Mouse (Mus musculus) cerebellum, postnatal 36 days (tissue): ENCODE data around the gene Irf9.

Experiments
- DNase-seq, 2 experiments: peaks; one replicate each; pipeline ENCODE4 v3.0.0; 2021 to 2022; ENCODE audit warnings: mixed read lengths in 2 of 2

Gene Irf9

GRCm38 (mm10) chr14:55603271-55603632, at the start of gene Irf9:
Irf9 (plus strand) TSS chr14:55603571.
- DNase-seq, result no peak

DNA sequence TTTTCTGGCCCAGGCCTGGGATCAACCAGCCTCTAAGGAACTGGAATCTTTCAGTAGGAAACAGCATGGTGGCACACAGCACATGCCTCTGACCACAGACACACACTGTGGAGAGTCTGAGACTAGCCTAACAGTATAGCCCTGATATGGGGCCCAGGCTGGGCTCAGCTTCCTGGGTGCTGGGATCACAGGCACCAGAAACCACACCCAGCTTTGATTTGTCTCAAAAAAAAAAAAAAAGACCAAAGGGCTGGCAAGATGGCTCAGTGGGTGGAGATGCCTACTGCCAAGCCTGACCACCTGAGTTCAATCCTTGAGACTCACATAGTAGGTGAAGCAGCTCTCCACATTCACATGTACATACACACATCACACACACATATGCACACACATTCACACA, 48.7 kb upstream of the Irf9 start:
- no peak for DNase-seq

GRCm38 (mm10) chr14:55555788-55556187, 47.6 kb upstream of the Irf9 start:
- no peak for DNase-seq

DNA sequence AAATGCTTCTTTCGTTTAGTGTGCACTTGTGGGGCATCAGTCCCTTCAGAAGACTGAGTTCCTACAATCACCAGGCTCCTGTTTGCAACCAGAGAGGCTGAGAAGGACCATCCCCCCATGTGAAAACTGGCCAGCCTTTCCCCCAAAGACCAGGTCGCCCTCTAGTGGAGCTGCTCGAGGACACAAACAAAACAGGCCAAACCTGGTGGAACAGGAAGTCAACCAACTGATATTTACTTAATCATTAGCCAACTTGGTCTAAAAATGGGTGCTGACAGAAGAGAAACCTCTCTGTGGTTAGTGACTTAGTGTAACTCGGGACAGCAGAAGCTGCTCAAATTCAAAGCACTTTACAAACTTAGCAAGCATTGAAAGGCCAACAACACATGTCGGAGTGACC, 46.4 kb upstream of the Irf9 start:
- peak; percentile 77 to 78 for DNase-seq

DNA sequence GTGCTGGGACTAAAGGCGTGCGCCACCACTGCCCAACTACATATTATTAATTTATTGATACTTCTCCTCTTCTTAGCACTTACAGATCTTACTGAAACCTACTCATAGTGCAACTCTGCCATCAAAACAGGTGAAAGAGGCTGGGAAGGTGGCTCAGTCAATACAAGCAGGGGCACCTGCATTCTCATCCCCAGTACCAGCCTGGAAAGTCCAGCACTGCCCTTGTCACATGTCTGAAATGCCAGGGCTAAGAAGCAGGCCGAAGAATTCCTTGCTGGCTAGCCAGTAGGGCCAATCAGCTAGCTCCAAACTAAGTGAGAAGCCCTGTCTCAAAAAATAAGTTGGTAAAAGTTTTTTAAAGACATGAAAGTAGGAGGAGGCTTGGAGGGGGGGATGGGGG, 45.8 kb upstream of the Irf9 start:
- no peak for DNase-seq

DNA sequence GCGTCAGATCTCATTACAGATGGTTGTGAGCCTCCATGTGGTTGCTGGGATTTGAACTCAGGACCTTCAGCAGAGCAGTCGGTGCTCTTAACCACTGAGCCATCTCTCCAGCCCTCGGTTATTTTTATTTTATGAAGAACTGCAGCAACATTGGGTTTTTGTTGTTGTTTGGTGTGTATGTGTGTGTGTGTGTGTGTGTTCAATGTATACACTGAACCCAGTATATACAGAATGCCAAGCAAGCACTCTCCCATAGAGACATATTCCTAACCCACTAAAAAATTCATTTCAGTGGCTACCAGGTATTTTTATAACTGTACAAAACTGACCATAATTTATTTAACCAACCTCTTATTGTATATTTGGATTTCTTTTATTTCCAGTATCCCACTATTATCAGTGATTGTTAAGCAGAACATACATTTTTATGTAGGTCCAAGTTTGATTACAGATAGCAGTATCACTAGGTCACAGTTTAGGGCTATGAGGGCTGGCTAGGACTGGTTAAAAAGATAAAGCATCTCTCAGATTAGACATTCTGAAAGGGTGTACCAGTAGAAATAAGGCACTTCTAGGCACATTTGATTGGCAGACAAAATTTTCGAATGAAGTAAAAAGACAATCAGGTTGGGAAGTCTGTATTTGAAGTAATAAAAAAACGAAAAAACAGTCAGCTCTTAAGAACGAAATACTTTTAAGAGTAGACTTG, 44.5 kb upstream of the Irf9 start:
- no peak for DNase-seq

DNA sequence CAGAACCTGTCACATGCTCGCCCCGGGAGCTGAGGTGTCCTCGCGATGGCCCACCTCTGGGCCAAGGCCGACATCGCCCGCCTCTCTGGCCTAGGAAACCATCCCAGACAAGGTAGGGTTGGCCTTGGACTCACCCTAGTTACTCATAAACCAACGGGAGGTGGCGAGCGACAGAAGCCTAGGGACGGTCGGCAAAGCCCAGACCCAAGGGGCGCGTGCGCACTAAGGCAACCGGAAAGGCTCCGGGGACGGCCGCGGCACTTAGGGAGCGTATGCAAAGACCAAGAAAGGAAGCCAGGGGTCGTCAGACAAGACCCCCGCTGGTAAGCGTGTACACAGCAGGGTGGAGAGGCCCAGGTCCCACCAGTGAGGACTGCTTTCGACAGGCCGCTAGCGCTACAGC, 43.6 kb upstream of the Irf9 start, which contains the start of gene Dcaf11:
Gene Dcaf11, plus strand, starts transcription at position 208 of the 403 bp plus-strand sequence.
- DNase-seq, result peak; percentile 90 to 91

GRCm38 (mm10) chr14:55560202-55561073, 42.9 kb upstream of the Irf9 start, which contains the start of gene A730061H03Rik:
A730061H03Rik (minus strand) TSS chr14:55560406.
- DNase-seq, result peak; percentile 98

- DNase-seq, result no peak
These were observed 41.5 kb upstream of the Irf9 start for GRCm38 (mm10) chr14:55561860-55562259.

DNA sequence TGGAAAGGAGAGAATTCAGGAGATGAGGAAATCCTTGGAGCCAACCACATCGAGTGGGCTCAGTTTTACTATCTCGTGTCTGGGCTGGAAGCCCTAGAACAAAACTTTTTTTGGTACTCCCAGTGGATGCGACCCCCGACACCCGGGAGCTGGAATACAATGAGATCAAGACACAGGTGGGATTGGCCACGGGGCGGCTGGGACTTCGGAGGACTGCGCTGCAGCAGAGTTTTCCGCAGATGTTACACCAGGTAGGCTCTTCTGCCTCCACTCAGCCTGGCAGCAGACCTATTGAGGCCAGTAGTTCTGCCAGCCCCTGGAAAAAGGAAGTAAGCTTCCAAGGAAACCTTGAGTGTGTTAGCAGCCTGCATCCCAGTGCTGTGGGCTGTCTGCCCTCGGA, 40.1 kb upstream of the Irf9 start:
- DNase-seq, result no peak

DNA sequence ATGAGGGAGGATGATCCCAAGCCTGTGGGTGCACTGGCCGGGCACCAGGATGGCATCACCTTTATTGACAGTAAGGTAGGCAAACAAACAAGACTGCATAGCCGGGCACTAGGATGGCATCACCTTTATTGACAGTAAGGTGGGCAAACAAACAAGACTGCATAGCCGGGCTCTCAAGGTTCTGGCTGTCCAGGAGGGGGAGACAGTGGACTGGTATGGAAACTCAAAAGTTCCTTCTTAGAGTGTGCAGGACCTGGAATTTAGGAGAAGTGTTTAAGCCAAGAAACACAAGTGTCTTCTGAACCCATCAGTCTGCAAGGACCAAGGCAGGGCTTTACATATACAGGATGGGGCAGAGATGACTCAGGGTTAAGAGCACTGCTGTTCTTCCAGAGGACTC, 37.6 kb upstream of the Irf9 start:
- no peak for DNase-seq

GRCm38 (mm10) chr14:55567496-55567895, 35.9 kb upstream of the Irf9 start:
- DNase-seq, result no peak

DNA sequence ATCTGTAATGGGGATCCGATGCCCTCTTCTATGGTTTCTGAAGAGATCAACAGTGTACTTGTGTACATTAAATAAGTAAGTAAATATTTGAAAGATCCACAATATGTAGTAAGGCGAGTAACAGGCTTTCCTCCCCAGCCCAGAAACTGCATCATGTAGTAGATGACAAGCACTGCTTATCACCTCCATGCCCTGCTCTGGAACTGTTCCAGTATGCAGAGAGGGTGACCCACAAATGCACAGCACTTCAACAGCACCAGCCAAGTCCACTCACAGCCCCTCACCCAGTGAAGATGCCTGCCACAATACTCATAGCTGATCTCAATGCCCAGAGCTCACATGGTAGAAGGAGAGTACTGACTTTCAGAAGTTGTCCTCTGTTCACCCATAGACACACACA, 32.8 kb upstream of the Irf9 start:
- DNase-seq, result no peak

- DNase-seq, result no peak
These were observed 31.6 kb upstream of the Irf9 start for GRCm38 (mm10) chr14:55571760-55572159.

DNA sequence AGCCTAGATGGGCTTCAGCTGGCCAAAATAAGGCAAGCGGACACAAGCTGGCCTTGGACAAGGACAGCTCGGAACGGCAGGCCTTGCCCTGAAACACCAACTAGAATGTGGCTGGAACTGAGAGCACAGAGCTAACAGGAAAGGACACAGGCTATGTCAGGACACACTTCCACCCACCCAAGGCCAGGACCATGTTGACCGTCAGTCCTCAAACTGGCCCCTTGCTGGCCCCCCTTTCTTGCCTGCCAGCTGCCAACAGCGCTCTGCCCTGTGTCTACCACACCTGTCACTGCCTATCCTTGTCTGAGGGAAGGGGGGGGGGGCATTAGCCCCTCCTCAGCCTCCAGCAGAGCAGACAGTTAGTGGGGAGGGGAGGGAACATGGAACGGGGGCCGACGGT, 28.1 kb upstream of the Irf9 start, which contains the start of gene Fitm1:
Gene Fitm1, plus strand, starts transcription at position 316 of the 400 bp plus-strand sequence.
- no peak for DNase-seq

GRCm38 (mm10) chr14:55575711-55576110, 27.7 kb upstream of the Irf9 start:
- DNase-seq, result no peak

DNA sequence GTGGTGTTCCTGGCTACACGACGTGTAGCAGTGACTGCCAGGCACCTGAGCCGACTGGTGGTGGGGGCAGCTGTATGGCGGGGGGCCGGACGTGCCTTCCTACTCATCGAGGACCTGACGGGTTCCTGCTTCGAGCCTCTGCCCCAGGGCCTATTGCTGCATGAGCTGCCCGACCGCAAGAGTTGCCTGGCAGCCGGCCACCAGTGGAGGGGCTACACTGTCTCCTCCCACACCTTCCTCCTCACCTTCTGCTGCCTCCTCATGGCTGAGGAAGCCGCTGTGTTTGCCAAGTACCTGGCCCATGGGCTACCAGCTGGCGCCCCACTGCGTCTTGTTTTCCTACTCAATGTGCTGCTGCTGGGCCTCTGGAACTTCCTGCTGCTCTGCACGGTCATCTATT, 27.0 kb upstream of the Irf9 start:
- no peak for DNase-seq

GRCm38 (mm10) chr14:55577871-55578667, 25.3 kb upstream of the Irf9 start, which contains the start of gene Psme1:
Psme1 (plus strand) TSS chr14:55578123.
- DNase-seq, result peak; percentile 49 to 62

GRCm38 (mm10) chr14:55578668-55579269, 24.6 kb upstream of the Irf9 start:
- DNase-seq, result peak in 1 of 2 experiments; percentile 52

DNA sequence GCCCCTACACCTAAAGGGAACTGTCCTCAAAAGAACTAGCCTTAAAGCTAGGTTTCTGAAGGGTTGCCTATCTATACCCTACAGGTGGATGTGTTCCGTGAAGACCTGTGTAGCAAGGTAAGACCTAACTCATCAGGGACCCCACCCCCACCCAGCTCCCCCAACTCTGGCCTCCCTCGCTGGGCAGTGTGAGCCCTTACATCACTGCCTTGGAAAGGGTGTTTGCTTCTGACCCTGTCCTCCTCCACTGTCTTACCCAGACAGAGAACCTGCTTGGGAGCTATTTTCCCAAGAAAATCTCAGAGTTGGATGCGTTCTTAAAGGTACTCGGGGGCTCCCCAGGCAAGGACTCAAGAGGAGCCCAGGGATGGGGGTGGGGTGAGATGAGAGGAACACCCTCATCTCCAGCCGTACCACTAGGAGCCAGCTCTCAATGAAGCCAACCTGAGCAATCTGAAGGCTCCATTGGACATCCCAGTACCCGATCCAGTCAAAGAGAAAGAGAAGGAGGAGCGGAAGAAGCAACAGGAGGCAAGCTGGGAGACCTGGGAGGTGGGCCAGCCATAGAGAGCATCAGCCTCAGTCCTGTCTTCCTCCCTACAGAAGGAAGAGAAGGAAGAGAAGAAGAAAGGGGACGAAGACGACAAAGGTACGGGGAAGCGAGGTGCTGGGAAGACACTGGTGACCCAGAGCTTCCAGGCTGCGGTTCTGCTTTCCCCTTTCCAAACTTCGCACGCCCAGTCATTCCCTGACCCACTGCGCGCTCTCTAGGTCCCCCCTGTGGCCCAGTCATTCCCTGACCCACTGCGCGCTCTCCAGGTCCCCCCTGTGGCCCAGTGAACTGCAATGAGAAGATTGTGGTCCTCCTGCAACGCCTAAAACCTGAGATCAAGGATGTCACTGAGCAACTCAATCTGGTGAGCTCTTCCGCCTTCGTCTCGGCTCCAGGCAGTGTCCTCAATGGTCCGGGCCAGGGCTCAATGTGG, 23.6 kb upstream of the Irf9 start:
- DNase-seq, result no peak

DNA sequence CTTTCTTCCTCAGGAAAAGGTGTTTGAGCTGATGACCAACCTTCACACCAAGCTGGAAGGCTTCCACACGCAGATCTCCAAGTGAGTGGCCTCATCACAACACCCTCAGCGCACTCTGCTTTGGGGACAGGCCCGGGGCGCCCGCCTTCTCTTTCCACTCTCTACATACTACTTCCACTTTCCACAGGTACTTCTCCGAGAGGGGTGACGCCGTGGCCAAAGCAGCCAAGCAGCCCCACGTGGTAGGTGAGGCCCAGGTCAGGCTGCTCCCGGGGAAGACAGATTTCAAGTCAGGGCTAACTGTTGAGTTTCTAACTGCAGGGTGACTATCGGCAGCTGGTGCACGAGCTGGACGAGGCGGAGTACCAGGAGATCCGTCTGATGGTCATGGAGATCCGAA, 22.6 kb upstream of the Irf9 start:
- no peak for DNase-seq
